Mouse (Mus musculus) thymus, postnatal 4 days (tissue): Measurements from ENCODE around the gene BC029722.

Experiments used
- DNase-seq: peaks from one replicate; pipeline ENCODE4 v3.0.0; 2021

The BC029722 gene

DNA sequence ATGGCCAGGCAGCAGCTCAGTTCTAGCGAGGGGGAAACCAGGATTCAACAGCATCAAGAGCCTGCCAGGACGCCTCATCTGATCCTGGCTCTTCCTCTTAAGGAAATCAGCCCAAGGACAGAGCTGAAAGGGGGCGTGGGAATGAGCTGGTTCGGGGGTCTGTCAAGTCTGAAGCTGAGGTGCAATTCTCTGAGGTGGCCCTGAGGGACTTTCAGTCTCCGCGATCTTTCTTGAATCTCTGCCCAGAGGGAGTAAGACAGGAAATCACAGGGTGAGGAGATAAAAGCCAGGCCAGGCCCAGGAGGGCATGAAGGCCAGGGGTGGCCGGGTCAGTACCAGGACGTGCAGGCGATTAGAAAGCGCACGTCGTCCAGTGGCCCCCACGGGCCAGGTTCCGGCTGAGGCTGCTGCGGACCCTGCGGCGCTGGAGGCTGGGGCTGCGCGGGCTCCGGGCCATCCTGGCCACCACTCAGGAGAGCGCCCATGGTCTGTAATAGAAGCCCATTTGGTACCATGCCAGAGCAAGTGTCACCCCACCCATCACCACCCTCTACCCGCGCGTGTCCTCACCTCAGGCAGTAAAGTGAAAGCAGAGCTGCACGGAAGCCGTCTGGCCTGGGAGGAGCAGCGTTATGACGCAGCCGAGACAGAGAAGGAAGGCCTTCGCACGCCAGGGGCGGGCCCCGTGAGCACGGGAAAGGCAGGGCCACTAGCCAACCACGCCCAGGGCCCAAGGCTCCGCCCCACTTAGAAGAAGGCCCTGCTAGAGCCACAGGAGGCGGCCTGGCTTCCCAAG lies 432 bp downstream of the BC029722 start:
- DNase-seq = peak; percentile 97

DNA sequence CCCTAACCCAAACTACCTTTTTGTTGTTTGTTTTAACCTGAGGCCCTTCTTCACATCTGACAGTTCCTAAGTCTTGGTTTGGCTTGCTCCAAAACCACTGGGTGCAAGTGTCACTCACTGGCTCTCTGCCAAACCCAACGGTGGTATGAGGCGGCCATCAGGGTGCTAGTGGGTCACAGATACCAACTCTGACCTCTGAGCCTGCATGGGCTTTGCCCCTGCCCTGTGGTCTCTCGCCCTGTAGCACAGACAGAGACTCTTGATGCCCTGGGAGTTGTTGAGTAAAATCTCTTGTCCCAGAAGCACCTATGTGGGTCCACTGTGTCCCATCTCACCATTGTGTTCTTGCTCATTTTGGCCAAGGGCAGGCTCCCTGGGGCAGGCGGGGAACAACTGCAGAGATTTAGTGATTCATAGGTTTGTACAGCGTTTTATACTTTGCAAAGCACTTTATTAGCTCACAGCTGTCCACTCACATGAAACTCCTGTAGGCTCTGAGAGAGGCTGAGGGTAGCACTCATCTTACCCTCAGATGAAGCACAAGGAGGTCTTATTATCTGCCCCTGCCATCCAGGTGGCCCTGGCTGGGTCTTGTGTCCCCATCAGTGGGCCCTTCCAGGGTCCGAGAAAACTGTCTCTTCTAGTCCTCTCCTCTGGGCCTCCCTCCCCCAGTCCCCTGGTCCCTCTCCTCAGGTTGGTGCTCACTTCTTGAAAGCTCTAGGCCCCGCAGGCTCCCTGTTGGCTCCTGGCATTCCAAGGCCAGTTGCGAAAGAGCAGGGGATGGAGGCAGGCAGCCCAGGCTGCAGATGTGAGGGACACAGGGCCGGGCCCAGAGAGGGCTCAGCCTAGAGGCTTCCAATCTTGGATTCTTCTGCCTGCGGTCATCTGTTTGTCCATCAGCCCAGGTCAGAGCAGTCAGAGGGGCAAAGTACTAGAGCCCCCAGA lies 1.7 kb downstream of the BC029722 start:
- no peak for DNase-seq

DNA sequence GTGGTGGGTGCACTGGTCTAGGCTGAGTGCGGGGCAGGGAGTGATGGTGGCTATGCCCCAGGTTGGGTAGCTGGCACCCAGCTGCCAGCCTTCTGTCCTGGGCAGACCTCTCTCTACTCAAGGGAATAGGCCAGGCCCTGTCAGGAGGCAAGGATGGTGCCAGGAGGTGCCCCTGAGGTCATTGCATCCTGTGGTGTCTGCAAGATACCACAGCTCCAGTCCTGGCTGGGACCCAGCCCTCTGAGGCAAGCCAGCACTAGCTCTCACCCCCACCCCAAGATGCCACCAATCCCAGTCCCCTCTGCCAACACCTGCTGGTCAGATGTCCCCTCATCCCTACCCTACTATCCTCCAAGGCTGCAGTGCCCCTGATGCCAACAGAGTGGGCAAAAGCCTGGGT lies 3.0 kb downstream of the BC029722 start:
- no peak for DNase-seq

DNA sequence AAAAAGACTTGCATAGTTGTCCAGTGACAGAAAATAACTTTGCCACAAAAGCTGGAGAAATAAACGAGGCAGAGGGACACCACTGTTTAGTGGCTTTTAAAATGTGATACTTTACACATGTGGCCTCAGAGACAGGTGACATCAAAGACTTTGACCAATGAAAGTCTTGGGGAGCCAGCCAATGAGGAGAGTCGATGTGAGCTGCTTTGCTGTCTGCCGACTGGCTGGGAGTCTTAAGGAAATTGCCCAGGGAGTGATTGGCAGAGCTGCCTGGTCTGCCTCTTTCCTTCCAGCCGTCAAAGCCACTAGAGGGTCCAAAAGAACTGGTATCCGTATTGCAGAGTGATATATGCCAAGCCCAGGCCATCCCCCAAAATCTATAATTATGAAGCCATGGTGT lies 4.4 kb downstream of the BC029722 start:
- DNase-seq = no peak

DNA sequence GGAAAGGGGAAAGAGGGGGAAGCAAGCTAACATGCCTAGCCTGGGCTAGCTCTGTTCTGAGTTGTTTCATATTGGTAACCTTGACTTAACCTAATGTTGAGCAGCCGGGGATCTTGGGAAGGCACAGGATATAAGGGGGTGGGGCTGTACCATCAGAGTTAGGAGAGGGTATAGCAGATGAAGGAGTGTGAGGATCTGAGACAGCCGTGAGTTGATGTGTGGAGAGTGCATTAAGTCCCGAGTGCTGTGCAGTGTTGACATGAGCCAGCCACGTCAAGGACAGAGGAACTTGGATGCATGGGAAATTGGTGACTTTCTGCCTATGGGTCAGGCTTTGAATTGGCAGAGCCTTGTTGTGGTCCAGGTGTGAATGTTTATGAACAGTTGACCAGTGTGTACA lies 6.6 kb downstream of the BC029722 start:
- no peak for DNase-seq

DNA sequence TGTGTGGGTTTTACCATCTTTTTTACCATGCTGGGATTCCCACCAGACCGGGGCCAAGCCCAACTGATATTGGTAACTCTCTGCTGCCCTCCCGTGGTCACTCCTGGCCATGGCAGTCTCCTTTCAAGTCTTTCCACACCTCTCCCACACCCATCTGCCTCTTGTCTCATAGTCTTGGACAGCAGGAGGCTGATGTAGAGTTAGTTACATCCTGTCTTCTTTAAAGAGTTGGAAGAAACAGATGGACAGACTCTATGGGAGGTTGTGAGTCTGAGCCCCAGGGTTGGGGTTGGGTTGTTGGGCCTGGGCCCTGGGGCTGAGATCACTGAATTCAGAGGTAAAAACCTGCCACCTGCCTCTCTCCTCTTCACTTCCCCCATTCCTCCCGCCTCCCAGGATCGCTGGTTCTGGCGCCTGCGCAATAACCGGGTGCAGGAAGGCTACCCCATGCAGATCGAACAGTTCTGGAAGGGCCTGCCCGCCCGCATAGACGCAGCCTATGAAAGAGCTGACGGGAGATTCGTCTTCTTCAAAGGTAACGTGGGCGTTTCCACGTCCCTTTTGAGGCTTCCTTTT lies 7.3 kb downstream of the BC029722 start:
- DNase-seq = peak; percentile 90

DNA sequence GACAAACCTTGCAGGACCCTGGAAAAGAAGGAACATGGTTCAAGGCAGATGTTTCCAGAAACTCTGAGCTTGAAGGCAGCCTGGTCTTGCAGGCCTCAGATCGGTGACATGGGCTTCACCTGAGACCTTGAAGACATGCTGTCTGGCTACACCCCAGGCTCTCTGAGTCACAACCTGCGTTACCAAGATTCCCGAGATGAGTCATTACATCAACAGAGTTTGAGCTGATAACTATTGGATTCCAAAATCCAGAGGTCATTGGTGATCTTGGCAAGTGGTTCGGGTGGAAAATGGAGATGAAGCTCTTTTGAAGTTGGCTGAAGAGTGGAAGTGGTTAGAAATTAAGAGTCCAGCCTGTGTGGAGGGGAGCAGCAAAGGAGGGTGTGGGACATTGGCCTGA lies 9.6 kb downstream of the BC029722 start:
- no peak for DNase-seq

DNA sequence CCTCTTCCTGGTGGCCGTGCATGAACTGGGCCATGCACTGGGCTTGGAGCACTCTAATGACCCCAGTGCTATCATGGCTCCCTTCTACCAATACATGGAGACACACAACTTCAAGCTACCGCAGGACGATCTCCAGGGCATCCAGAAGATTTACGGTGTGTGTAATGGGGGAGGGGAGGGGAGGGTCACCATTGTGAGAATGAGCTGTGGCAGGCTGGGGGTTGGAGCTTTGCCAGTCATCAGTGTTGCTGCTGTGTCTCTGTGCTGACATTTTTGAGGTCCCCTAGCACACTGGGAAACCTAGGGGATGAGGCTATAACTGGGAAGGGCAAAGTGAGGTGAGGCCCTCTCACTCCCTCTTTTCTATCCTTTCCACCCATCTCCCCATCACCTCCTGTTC lies 11.8 kb downstream of the BC029722 start:
- DNase-seq = no peak

DNA sequence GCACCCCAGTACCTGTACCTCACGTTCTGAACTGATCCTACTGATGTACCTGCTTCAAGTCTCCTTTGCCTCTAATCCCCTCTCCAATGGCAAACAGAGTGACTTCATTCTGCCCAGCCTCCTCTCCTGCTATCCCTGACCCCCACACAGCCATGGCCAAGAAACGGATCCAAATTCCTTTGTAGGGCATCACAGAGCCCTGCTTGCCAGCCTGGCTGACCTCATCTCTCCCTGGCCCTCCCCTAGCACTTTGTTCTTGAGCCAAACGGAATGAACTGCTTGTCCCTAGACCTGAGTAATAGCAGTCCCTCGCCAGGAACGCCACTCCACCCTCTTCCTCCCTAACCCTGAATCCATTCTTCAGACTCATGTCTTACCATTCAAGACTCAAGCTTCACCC lies 12.7 kb downstream of the BC029722 start:
- no peak for DNase-seq

DNA sequence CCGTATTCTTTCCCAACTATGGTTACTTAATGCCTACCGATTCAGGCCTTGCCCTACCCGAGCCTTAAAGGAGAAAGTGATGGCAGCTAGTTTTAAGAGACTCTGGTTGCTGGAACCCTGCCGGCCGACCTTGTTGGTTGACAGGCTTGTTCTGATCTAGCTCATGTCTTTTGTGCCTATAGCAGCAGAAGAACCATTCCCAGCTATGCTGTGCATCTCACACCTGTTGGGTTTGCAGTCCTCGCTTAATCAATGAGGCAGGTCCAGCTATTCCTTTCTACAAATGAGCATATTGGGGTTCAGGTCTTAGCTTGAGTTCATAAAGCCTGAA lies 13.3 kb downstream of the BC029722 start:
- DNase-seq = no peak

DNA sequence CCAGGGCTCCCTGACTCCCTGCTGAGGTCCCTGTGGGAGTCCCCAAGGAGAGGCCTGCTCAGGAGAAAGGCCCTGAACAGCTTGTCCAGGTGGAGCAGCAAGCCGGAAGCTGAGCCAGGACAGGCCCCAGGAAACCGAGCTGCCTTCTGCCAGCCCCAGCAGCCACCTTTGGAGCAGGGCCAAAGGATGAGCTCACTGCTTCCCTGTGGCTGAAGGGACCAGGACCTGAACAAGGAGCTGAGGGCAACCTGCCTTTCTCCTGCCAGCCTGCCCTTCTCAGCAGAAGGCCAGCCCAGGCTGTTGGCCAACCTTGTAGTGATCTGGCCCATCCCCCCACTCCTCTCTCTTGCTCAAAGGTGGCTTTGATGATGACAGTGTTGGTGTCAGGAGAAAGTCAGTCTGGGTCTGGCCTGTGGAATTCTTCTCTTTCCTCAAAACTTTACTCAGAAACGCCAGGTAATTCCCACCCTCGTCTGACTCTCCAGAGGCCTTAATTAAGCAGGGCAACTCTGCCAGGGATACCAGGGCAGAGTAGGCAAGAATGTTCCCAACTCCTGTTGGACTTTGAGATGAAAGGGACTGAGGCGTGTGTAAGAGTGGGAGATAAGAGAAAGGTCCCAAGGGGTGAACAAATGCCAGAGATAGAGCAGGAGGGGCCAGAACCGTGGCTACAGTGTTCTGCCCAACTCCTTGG lies 13.8 kb downstream of the BC029722 start:
- DNase-seq = no peak

DNA sequence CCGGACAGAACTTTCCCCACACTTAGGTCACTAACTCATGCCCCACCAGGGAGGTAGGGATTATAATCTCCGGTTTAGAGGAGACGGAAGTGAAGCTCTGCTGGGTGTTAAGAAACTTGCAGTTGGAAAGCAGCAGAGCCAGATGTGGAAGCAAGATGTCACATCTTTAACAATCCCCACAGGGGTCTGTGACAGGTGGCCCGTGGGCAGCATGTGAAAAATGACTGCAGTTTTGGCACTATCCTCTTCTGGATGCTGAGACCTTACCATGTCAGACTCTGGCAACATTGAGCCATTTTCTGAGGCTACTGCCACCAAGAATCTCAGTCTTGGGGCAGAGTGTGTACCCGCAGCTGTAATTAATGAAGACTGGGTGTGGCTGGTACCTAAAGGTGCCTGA lies 15.2 kb downstream of the BC029722 start:
- DNase-seq = no peak

DNA sequence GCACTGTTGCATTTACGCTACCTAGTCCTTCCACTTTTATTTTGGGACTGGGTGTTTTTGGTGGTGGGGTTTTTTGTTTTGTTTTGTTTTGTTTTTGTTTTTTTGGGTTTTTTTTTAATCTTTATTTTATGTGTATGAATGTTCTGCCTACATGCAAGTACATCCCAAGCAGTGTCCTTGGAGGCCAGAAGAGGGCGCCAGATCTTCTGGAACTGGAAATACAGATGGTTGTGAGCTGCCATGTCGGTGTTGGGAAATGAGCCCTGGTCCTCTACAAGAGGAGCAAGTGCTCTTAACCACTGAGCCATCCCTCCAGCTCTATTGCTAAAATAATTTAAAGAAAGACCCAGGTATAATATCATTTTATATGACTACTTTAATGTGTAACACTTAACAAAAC lies 16.5 kb downstream of the BC029722 start:
- DNase-seq = peak; percentile 62

DNA sequence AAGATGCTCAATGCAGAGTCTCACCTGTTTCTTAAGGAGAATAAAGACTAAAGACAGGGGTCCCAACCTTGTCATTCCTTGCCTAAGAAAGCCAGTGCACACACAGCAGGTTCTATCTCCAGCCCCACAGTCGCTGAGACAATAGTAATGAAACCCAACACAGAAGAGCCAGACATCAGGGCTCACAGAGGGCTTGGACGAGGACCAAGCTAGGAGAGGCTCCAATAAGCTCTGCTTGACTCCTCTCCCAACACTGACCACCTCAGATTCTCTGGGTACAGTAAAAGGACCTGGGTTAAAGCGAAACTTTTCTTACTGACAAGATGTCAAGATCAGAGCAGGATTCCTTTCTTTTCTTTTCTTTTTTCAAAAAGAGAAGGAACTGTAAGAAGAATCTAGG lies 20.6 kb downstream of the BC029722 start:
- DNase-seq = no peak

DNA sequence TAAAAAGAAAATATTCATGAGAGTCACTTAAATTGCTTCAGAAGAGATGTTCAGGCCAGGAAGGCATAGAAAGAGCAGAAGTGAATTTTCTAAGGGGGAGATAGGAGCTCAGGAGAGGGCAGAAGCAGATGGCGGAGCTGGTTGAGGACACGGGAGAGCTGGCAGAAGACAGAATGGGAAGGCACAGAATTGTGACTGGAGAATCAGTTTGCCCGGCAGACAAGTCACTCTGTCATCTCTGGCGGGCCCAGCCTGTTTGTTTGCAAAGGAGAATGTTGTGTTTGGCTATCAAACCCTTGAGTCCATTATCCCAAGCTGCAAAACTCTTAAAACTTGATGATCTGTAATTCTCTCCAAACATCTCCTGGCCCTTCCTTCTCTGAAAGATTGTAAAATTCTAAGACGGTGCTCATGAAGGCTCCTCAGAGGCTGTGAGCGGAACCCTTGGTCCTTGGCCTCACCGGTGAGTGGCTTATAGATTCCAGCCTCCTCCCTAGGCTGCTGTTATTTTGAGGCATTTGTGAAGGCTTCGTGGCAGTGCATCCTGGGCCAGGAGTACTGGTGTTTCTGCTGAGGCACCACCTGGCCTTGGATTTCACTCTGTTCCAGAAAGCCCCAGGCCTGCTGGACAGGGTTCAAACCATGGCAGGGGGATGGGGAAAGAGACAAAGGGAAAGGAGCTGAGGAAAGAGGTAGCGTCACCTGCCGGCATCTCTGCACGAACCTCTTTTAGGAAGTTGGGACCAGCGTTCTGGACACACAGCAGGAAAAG lies 24.4 kb downstream of the BC029722 start:
- DNase-seq = no peak

DNA sequence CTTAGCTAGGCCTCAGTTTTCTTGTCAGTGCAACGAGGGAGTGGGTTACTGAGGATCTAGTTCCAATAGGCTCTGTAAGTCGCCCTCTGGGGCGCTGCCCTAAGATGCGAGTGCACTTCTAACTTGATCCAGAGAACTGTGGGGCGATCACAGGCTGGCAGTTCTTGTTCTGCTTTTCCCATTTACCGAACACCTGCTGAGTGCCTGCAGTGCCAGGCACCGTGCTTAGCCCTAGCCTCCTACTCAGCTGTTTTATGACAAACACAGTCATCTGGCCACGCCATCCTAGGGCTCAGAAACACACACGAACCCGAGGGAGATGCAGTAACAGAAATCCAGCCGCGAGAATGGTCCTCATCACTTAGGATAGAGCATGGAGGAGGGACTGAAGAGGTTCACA lies 26.3 kb downstream of the BC029722 start:
- DNase-seq = no peak

DNA sequence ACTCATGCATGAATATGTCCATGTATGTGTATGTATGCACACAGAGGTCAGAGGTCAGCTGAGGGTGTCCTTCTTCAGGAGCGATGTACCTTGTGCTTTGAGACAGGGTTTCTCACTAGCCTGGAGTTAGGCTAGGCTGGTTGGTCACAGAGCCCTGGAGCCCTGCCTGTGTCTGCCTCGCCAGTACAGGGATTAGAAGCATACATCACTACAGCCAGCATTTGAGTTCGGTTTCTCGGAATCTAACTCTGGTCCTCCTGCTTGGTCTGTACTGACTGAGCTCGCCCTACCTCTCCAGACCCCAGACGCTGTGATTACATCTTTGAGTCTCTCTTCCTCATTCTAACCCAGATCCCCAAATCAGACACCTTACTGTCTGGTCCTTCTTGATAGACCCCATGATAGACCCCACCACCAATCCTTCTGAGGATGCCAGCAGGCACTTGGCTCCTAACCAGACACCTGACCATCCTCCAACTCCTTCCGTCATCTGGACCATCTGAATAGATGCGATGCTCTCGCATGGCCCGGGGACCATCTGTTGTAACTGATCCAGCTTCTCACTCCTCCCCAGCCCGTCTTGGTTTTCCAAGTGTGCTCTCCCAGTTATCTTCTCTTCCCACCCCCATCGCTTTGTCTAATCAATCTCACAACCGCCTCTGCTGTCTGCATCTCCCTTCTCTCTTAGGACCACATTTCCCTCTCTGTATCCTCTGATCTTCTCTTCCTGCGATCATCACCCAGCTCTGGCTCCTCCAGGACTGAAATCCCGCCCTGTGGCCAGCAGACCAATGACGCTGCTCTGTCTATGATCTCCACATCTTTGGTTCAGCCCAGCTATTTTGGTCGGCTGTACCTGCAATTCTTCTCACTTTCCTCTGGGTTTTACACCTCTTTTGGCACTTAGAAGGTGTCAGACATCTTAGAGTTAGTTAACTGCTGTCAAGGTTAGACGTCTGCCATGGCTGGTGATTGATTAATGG lies 31.0 kb downstream of the BC029722 start:
- no peak for DNase-seq

DNA sequence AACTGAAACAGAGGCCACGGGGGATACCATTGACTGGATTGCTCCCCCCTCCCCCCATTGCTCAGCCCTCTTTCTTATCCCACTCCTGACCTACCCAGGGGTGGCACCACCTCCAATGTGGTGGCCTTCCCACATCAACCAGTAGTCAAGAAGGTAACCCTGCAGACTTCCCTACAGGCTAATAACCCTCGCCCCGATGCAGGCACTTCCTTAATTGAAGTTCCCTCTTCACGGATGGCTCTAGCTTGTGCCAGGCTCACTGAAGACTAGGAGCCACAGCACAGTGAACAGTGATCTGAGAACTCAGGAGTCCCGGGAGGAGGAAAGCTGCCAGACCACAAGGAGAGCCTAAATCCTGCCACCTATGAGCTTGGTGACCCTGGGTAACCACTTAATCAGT lies 32.3 kb downstream of the BC029722 start:
- DNase-seq = no peak

DNA sequence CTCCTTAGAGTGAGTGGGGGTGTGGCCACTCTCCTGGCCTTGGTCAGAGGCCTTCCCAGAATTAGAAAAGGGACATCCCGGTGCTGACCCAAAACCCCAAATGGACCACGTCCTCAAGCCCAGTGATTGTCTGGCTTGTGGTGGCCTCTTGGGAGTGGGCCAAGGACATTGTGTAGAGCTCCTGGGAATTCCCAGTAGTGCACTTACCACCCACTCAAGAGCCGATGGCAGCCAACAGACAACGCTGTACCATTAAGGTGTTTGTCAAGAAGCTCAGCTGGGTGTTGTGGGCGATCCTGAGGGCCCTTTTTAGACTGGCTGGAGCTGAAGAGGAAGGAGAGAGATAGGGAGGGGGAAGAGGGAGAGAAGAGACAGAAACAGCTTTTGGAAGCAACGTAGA lies 34.7 kb downstream of the BC029722 start:
- DNase-seq = no peak

DNA sequence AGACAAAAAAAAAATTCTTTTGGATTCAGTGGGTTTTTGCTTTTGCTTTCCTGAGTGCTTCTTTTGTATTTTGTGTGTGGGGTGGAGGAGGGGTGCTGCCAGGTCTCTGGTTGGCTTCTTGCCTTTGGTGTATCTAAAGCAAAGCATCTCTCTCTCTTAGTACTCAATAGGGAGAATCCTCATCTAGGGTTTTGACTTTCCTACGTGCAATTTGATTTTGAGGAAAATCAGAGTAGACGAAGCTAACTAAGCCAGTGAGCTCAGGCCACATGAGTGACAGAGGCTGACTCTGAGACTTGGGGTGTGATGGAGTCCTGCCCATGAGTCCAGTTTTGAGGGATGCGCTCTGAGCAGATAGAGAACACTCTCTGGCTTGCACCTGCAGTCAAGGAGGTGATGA lies 39.7 kb downstream of the BC029722 start:
- no peak for DNase-seq

DNA sequence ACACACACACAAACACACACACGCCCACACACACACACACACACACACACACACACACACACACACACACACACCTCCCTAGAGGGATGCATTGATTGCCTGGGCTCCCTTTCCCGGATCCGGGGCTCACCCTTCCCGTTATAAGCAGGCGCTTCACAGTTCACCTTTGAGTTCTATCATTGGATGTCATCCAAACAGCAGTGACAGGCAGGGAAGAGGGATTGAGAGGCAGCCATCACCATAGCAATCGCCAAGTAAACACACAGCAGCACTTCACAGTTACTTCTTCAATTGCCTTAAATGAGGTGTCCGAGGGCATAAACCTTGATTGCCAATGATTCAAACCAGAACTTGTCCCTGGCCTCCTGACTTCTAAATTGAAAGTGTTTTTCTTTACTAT lies 40.2 kb downstream of the BC029722 start:
- DNase-seq = no peak
